Mouse (Mus musculus): ENCODE results near the gene Lrch1.

DNA sequence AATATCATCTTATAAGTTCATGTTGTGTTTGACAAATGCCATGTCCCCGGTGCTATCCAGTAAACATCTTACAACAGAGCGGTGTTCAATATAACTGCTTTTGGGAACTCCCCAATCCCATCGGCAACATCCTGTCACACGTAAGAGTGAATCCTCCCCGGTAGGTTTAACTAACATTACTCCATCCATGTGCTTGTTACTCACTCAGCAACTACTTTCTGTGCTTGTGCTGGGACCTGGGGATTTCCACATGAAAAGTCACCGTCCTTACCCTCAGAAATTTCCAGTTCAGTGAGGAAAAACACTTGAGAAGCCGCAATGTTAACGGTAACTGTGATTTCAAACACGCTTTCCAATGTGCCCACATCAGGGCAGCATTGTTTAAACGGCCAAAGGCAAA, 66.8 kb downstream of the Lrch1 start:
- TF ChIP-seq EP300 (IDR thresholded peaks at IDR 0.05) (no peak), CTCF (IDR thresholded peaks at IDR 0.05) (no peak)

All from lung, postnatal 0 days (tissue).